Mouse (Mus musculus) adrenal gland, adult 18-20 months (tissue): ENCODE measurements around the gene Shmt2. TPM values are rescaled to one million over a fixed set of nuclear protein-coding genes. Genes with fewer than 3 reads are reported as not detected.

ENCODE experiments used
- DNase-seq, 2 experiments: peaks; one replicate each; pipeline ENCODE4 v3.0.0; 2021 to 2022; ENCODE audit warnings: low spot score in 2 of 2
- long read RNA-seq, 2 experiments: library from polyadenylated mRNA; stranded (forward); transcript quantifications; one replicate each; pipeline ENCODE4 v2.0.0; 2021
- total RNA-seq, 2 experiments: library from RNA; stranded (reverse); gene quantifications; 1 replicate in 1 of 2; 2 replicates in 1 of 2; pipeline ENCODE4 v1.2.3; 2021

The Shmt2 gene
- total RNA-seq, result 10 to 100 TPM; 38.6 to 46.5 TPM
- long read RNA-seq, experiment 1, transcript Shmt2-206 (12 exons, 2,238 nt), result minor isoform, 5 of 47 reads
- long read RNA-seq, experiment 1, transcript Shmt2-201 (12 exons, 2,289 nt), result major isoform, 27 of 47 reads
- long read RNA-seq, experiment 1, partial matches to known transcripts, result 3 of 47 reads
- long read RNA-seq, experiment 1, other reads (novel, unspliced or antisense), result 11 of 47 reads
- long read RNA-seq, experiment 2, transcript Shmt2-201 (12 exons, 2,289 nt), result major isoform, 23 of 48 reads
- long read RNA-seq, experiment 2, partial matches to known transcripts, result 18 of 48 reads
- long read RNA-seq, experiment 2, other reads (novel, unspliced or antisense), result 6 of 48 reads

GRCm38 (mm10) chr10:127522088-127522581 is at the start of gene Shmt2:
Shmt2 (minus strand) TSS chr10:127522444.
- peak; percentile 75 to 76 for DNase-seq

GRCm38 (mm10) chr10:127570937-127571641 is 48.8 kb upstream of the Shmt2 start:
- no peak for DNase-seq

DNA sequence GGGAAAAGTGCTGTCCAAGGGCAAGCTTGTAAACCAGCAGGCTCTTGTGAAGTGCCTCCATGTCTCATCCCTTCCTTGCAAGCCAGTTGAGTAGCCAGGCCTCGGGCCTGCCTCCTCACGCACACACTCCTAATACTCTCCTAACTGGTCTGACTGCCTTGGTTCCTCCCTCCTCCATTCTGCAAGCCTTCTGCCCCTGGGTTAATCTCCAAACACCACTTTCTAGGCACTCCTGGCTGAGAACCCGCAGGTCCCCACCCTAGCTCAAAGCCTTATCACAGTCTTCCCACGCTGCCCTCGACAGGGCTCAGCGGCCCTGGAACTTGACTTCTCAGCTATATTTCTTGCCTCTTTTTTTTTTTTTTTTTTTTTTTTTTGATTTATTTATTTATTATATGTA is 48.1 kb upstream of the Shmt2 start:
- no peak for DNase-seq

- peak; percentile 65 to 74 for DNase-seq
These were observed 47.2 kb upstream of the Shmt2 start for GRCm38 (mm10) chr10:127569450-127569849.

DNA sequence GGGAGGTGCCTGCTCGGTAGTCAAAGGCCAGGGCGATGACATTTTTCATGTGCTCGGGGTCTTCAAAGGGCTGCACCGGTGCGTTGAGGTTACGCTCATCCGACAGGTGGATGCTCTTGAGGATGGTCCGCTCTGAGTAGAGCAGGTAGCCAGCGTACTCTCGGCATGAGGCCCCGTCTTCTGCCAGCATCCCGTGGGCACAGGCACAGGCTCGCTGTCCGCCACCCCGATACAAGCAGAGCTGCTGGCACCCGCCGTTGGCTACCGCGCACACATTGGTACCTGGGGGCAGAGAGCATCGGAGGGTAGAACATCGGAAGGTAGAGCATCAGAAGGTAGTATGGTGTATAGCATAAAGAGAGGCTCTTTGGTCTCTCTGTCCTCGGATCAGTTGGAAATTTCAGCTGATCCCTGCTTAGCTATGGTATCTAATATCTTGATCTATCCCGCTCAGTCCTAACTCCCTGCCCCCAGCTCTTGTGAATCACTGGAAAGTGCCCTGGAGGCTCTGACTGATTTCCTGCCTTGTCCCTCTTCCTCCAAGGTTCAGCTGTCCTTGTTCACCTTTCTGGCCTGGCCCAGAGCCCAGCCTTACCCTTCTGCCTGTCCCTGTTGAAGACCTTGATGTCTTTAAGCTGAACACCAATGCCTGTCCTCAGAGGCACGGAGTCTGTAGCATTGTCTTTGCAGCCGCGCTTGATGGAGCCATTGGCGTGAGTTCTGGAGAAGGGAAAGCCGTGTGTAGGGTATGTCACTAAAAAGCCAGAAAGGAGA is 44.5 kb upstream of the Shmt2 start:
- no peak for DNase-seq

DNA sequence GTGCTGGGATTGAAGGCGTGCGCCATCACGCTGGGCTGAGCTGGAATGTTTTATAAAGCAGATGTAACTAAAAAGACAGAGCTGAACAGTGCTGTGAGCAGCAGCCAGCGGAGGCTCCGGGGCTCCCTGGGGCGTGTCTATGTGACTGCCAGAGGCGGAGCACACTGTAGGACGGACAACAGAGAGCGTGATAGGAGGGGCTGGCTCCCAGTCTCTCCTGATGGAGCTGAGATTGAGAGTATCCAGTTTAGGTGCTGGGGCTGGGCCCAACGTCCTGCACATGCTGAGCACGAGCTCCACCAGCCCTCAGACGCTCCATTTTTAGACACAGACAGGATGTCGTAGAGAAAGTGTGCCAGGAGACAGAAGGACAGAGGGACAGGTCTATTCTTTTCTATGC is 42.1 kb upstream of the Shmt2 start:
- no peak for DNase-seq

DNA sequence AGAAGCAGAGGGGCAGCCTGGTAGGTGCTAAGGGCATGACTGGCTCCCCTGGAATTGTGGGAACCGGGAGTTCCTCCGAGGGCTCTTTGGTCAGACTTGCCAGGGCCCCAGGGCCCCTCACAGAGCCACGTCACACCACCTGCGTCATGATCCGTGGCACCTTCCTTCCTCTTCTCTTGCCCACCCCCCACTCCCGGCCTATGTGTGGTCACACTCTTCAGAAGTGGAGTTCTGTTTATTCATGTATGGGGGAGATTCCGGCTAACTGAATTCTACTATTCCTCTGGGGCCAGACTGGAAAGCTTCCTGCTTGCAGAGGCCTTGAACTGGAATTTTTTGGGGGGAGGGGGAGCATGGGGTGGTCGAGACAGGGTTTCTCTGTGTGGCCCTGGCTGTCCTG is 41.6 kb upstream of the Shmt2 start:
- no peak for DNase-seq

DNA sequence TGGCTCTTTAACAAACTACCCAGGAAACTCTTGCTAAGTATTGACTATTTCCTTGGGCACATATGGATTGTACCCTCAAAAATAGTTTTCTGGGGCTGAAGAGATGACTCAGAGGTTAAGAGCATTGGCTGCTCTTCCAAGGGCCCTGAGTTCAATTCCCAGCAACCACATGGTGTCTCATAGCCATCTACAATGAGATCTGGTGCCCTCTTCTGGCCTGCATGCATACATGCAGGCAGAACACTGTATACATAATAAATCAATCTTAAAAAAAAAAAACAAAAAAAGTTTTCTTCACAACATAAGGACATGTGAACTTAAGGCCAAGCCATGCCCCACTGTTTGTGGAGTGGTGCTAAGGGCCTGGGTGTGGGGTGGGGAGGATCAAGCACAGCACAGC is 38.9 kb upstream of the Shmt2 start:
- no peak for DNase-seq

DNA sequence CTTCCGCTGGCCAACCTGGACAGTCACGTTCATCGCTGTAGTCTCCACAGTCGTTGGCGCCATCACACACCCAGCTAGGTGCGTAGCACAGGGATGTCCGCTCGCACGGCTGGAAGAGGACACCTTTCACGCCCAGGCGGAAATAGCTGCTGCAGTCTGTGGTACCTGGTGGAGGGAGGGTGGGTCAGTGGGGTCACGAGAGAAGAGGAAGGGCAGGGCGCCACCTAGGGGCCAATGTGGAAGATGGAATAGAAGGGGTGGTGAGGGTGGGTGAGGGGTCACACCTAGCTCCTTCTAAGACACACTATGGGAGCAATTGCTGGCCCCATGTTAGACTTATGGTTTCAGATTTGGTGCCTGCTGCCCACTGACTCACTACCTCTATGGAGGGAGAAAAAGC is 35.2 kb upstream of the Shmt2 start:
- no peak for DNase-seq

DNA sequence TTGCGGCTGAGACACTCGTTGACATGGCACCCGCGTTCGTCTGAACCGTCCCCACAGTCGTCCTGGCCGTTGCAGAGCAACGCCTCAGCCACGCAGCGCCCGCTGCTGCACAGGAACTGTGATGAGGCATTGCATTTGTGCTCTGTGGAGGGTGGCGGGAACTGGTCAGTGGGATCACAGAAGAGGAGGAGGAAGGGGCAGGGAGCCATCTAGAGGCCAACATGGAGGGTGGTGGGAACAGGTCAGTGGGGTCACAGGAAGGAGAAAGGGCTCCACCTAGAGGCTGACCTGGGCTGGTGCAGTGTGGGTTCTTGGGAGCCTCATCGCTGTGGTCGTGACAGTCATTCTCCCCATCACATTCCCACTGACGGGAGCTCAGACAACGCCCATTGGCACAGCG is 33.5 kb upstream of the Shmt2 start:
- DNase-seq, result no peak

DNA sequence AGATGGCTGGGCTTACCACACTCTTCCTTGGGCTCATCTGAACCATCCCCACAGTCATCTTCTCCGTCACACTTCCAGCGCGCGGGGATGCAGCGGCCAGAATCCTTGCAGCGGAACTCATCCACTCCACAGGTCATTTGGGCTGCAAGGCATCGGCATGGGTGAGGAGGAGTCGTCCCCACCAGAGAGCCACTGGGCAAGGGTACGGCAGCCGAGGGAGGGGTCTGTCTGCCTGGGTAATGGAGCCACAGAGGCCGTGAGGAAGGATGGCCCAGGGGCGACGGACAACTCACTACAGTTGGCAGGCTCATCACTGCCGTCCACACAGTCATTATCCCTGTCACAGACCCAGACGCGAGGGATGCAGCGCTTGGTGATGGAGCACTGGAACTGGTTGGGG is 27.6 kb upstream of the Shmt2 start:
- DNase-seq, result no peak

GRCm38 (mm10) chr10:127548236-127548635 is 26.0 kb upstream of the Shmt2 start:
- DNase-seq, result no peak

DNA sequence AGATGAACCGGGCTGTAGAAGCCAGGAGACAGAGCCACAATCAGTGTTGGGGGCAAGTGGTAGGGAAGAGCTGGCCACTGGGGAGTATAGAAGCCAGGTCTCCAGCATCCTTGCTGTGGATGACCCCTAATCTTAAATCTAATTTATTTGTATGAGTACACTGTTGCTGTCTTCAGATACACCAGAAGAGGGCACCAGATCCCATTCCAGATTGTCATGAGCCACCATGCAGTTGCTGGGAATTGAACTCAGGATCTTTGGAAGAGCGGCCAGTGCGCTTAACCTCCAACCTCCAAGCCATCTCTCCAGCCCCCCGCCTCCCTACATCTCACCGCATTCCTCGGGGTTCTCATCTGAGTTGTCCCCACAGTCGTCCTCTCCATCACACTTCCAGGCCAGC is 24.3 kb upstream of the Shmt2 start:
- DNase-seq, result no peak

DNA sequence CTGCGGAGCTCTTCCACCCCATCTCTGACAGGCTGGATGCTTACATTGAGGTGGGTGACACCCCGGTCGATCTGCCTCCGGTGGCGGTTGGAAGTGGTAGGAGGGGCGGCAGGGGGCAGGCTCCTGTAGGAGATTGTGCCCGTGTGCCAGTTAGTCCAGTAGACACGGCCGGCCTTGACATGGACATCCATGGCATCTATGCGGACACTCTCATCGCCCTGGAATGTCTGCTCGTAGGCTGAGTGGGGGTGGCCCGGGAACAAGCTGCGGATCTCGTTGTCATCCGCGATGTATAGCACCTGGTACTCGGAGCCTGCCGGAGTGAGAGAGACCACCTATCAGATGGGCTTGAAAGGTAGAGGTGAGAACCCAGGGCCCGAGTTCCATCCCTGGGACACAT is 22.1 kb upstream of the Shmt2 start:
- no peak for DNase-seq

DNA sequence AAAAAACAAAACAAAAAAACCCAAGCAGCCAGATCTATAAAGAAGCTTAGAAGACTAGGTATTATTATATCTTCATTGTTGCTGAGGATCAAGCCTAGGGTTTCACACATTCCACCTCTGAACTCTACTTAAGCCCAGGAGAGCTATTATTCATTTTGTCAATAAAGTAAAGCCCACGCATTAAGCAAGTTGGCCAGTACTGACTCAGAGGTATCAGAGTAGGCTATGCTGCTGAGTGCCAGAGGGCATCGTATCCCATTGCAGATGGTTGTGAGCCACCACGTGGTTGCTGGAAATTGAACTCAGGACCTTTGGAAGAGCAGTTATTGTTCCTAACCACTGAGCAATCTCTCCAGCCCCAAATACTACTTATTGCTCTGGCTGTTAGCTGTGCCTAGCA is 21.7 kb upstream of the Shmt2 start:
- DNase-seq, result no peak

DNA sequence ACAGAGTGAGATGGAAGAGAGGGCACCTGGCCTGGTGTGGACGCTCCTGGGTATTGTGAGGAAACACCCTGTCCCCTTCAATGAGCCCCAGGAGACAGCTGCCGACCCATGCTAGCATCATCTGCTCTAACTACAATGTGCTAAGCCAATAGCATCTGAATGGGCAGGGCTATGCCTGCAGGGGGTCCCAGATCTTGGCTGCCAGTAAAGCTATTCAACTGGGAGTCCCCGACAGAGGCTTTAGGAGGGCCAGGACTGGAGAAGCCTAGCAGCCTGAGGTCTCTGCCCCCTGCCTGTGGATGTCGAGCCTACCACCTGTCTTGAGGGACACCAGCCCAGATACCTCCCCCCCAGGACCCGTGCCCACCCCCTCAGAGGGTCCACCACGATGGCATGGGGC is 20.5 kb upstream of the Shmt2 start:
- DNase-seq, result no peak

DNA sequence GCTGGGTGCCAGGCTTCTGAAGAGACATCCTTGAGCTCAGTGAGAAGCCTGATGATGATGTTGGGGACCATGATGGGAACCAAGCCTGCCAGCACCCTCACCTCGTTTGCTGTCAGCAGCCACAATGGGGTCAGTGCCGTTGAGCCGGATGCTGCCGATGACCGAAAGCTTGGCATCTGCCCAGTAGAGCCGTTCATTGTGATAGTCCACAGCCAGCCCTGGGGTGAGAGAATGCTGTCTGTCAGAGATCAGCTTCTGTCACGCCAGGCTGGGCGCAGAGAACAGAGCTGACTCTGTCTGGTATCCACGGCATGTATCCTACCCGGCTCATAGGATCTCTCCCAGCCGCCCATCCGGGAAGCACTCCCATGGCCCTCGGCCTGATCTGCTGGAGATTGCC is 19.8 kb upstream of the Shmt2 start:
- no peak for DNase-seq

- no peak for DNase-seq
These were observed 19.3 kb upstream of the Shmt2 start for GRCm38 (mm10) chr10:127541510-127541909.

- peak; percentile 75 to 76 for DNase-seq
These were observed 15.8 kb upstream of the Shmt2 start for GRCm38 (mm10) chr10:127537854-127538583.

- DNase-seq, result peak in 1 of 2 experiments; percentile 47
These were observed 14.5 kb upstream of the Shmt2 start for GRCm38 (mm10) chr10:127536586-127537314.
